Mouse (Mus musculus) layer of hippocampus, adult 11-12 months (tissue): ENCODE data around the gene Tmem164.

Experiments
- DNase-seq: peaks from one replicate; pipeline ENCODE4 v3.0.0; 2022; ENCODE audit warnings: low spot score

The Tmem164 gene

GRCm38 (mm10) chrX:142829866-142830470, 148.8 kb downstream of the Tmem164 start:
- DNase-seq, result no peak

DNA sequence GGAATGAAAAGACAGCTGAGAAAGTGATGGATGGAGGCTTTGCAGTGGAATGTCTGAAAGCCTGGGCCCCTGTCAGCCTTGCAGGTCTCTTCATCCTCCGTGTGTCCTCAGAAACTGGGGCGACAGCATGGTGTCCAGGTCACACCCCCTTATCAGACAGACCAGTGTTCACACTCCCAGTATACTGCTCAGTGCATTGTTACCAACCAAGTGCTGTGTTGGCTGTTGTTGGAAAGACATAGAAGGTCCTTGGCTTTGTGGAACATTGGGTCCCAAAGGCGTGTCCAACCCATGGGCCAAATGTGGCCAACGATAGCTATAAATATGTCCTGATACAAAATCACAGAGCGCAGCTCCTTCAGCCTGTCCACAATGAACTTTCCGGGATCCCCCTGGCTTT, 149.4 kb downstream of the Tmem164 start:
- DNase-seq, result no peak

DNA sequence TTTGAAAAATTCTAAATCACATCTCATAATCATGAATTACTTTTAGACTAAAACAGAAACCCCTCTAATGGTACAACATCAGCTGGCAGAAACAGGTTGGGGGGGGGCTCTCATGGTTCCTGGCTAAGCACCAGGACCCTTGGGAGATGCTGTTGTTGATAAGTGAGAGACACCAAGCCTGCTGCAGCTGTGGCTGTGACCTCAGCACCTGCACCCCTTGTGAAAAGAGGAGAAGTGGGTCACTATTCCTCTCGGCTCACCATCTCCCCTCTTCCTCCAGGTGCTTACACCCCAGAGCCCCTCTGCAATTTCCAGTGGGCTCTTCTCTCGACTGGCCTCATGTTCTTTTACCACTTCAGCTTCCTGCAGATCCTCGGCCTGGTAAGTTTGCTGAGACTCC, 151.0 kb downstream of the Tmem164 start:
- no peak for DNase-seq

GRCm38 (mm10) chrX:142833164-142833796, 152.1 kb downstream of the Tmem164 start:
- no peak for DNase-seq

DNA sequence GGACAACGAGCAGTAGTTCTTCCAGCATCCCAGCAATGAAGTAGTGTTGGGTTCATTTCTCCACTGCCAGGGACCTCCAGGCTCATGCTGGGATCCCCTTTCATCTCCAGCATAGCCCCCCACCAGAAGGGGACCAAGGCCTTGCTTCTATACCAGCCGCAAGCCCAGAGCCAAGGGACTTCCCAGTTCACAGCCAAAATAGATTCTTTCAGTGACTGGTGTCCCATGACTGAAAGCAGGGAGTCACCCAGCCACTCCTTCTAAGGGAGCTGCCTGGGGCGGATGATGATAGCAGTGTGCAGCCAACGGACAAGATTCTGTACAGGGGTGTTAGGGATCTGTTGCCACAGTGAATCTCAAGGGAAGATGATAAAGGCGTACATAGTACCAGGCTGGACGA, 153.6 kb downstream of the Tmem164 start:
- DNase-seq, result no peak

DNA sequence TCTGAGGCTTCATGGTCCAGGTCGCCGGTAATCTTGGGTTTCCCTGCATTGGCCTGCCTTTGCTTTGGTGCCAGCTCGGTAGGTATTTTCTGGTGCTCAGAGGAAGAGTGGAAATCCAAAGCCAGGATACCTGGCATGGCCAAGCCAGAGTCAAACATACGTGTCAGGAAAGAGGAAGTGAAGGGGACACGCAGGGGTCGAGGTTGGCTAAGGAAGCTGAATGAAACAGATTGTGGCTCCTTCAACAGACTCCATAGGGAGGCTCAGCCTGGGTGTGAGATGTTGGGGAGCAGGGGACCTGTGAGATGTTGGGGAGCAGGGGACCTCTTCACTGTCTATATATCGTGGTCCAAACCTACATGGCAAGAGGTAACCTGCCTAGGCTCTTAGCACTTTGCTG, 155.2 kb downstream of the Tmem164 start:
- DNase-seq, result no peak

GRCm38 (mm10) chrX:142837316-142837715, 156.1 kb downstream of the Tmem164 start:
- DNase-seq, result no peak

- no peak for DNase-seq
These were observed 157.6 kb downstream of the Tmem164 start for GRCm38 (mm10) chrX:142838841-142839240.

- DNase-seq, result no peak
These were observed 158.2 kb downstream of the Tmem164 start for GRCm38 (mm10) chrX:142839411-142839810.

- DNase-seq, result no peak
These were observed 160.7 kb downstream of the Tmem164 start for GRCm38 (mm10) chrX:142841916-142842315.

DNA sequence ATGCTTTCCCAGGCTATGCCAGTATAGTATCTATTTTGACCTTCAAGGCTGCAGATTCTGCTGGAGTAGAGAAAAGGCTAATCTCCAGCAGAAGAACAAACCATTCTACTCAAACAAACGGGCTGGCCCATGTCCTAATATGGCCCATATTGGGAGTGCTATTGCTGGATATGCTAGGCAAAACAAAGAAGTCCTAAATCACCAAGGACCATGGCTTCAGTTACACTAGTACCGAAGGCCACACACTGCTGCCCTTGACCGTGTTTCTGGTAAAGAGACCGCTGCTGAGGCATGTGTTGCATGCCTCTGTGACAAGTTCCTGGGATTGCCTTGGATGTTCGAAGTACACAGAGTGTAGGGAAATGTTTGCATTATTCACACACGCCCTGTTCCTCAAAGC, 165.1 kb downstream of the Tmem164 start:
- no peak for DNase-seq

DNA sequence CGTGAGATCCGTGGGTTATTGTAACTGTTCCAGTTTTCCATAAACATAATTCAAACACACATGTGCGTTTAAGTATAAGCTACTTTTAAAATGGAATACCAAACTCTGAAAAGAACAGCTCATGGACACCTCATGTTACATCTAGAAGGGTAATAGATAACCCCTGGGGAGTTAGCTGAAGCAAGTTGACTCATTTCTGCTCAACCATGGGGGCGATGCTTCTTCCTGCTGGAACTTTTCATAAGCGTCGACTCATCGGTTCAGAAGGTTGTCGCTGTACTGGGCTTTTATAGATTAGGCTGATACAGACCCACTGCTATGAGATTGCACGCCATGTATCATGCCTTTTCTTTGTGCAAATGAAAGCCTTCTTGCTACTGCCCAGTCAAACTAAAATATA, 166.8 kb downstream of the Tmem164 start:
- DNase-seq, result no peak

DNA sequence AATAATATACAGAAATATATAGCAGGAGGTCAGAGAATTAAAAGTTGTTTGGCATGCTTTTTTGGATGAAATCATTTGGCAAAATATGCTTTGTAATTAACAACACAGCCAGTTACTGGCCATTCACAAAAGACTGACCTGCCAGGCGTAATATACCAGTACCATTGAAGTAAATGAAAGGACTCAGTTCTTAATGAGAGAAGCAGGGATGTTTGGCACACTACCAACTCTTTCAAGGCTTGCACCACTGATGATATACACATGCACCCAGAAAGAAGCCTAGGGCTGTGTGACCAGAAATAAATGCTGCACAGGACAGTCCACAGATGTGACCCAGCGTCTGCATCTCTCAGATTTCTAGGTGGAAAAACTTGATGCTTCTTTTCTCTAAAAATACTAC, 188.6 kb downstream of the Tmem164 start:
- DNase-seq, result no peak

DNA sequence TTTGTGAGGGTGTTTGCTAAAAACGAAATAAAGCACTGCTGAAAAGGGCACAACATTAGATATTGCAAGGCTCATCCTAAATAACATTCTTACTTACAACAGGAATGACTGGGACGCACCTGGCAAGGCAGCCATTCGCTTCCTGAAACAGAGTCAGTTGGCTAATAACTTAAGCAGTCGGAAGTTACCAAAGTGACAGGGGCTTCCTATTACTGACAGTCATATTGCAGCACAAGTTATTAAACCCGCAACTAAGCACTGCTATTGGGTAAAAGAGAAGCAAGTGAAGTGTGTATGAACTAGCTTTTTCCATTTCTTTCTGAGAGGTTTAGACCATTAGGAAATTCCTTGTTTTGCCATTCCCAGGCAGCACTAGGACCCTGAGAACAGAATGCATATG, 201.0 kb downstream of the Tmem164 start:
- DNase-seq, result no peak

DNA sequence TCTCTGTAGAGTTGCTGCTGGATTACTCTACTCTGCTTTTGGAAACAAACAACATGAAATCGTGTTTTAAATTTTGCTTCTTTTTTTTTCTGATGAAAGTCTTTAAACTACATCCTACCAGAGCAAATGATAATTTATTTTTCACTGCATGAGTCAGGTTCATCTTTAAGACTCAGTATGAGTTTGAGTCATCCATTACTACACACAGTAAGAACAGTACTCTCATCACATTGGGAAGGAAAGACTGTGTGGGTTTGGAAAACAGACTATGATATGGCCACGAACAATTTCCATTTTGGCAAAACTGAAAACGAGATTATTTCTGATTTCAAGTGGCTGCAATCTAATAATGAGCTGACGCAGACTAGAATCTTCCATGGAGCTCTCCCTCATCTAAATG, 202.4 kb downstream of the Tmem164 start:
- no peak for DNase-seq

DNA sequence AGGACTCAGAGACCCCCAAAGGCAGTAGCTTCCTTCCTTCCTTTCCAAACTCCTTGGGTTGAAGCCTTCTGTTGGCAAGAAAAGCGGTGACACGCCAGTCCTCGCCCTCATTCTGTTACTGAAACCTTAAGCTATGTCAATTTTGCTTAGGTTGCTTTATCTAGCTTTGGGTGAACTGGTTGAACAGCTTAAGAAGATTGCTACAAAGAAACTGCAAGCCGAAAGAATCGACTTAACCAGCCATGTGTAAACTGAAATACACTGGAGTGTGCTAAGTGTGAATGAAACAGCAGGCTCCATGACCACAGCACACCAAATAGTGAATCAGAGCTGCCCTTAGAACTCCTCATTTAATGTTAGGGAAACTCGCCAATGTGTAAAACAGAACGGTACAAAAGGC, 204.8 kb downstream of the Tmem164 start:
- DNase-seq, result no peak
